Mouse (Mus musculus): ENCODE results near the gene Spty2d1. TPM values are rescaled to one million over a fixed set of nuclear protein-coding genes. Genes with fewer than 3 reads are reported as not detected.

Spty2d1 gene
- polyA plus RNA-seq, 1 experiment from 2014 or later: 12.3 TPM

DNA sequence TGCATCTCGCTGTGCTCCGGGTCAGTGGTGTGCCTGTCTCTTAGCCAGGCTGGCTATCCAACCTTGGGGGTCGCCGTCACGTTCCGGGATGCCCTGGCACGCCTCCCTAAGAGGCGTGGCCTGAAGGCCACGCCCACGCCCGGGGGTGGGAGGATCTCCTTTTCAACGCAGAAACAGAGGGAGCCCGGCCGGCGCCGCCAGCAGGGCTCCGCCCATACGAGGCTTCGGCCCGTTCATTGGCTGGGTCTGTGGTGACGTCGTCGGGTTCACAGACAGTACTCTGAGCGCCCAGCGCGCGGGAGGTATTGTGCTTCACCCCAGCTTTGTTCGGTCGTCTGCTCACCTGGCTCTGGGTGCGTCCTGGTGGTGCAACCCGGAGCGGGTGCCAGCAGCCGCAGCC lies 42.2 kb upstream of the Spty2d1 start, which contains the start of gene Tmem86a:
Gene Tmem86a, plus strand, starts transcription at position 236 of the 400 bp plus-strand sequence.
- H3K4me1 ChIP-seq (replicated peaks; ENCODE audit: control insufficient read depth, insufficient read depth, low read length): peaks cover 3% of the 10 kb centered on the region; the same call in 1 of the 2 replicates
- peak; percentile 99 for DNase-seq (ENCODE audit: low spot score)
- no peaks in the 10 kb centered on the region for H3K27me3 ChIP-seq (ENCODE audit: control insufficient read depth, insufficient read depth, low read length)
- H3K27ac ChIP-seq (ENCODE audit: low read depth, low read length): peak within 1 kb of the TSS; percentile 91
- ATAC-seq (ENCODE audit: low FRiP score): peak; percentile 99
- H3K9ac ChIP-seq (ENCODE audit: low read depth, low read length): peak within 1 kb of the TSS; percentile 87
- peak within 1 kb of the TSS; percentile 81 for H3K4me2 ChIP-seq (replicated peaks; ENCODE audit: low read depth, low read length)
- no peaks in the 10 kb centered on the region for H3K9me3 ChIP-seq (ENCODE audit: control insufficient read depth, low read length)
- peak within 1 kb of the TSS; percentile 86 for H3K4me3 ChIP-seq (ENCODE audit: low read depth, low read length)
- under 1% methylated on average over 33 of the region's 33 CpGs for WGBS
- no peaks in the 10 kb centered on the region for H3K36me3 ChIP-seq (ENCODE audit: control insufficient read depth, insufficient read depth, low read length)

GRCm38 (mm10) chr7:47042823-47043490 lies 34.7 kb upstream of the Spty2d1 start:
- ATAC-seq (ENCODE audit: low FRiP score) (no peak), DNase-seq (ENCODE audit: low spot score) (no peak)
- no peaks in the 10 kb centered on the region for H3K9me3 ChIP-seq (ENCODE audit: control insufficient read depth, low read length)
- no peaks in the 10 kb centered on the region for H3K36me3 ChIP-seq (ENCODE audit: control insufficient read depth, insufficient read depth, low read length)
- 0 out of 2 replicates have a peak overlapping the region, but pooled peaks have one; percentile 3 for H3K27ac ChIP-seq (ENCODE audit: low read depth, low read length)
- H3K4me2 ChIP-seq (replicated peaks; ENCODE audit: low read depth, low read length): no peak overlapping the region
- 46% methylated on average over 6 of the region's 6 CpGs for WGBS
- H3K4me1 ChIP-seq (replicated peaks; ENCODE audit: control insufficient read depth, insufficient read depth, low read length): no peaks in the 10 kb centered on the region
- no peak overlapping the region for H3K4me3 ChIP-seq (ENCODE audit: low read depth, low read length)
- no peak overlapping the region for H3K9ac ChIP-seq (ENCODE audit: low read depth, low read length)
- H3K27me3 ChIP-seq (ENCODE audit: control insufficient read depth, insufficient read depth, low read length): no peaks in the 10 kb centered on the region

DNA sequence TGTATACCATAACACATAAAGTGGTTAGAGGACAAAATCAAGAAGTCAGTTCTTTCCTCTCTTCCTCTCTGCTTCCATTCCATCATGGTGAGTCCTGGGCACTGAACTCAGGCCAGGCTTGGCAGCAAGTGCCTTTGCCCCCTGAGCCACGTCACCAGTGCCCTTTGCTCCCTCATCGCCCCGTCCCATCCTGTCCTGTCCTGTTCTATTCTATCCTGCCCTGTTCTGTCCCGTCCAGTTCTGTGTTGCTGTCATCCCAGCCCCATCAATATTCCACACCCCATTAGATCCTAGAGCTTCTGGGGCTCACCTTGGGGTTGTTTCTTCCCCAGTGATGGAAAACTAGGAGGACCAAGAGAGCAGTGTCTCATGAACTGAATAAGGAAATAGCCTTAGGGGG lies 33.9 kb upstream of the Spty2d1 start:
- no peaks in the 10 kb centered on the region for H3K27me3 ChIP-seq (ENCODE audit: control insufficient read depth, insufficient read depth, low read length)
- no peaks in the 10 kb centered on the region for H3K4me1 ChIP-seq (replicated peaks; ENCODE audit: control insufficient read depth, insufficient read depth, low read length)
- WGBS: 71% methylated on average over 4 of the region's 4 CpGs
- H3K27ac ChIP-seq (ENCODE audit: low read depth, low read length): no peak overlapping the region
- no peak for DNase-seq (ENCODE audit: low spot score)
- no peak overlapping the region for H3K4me3 ChIP-seq (ENCODE audit: low read depth, low read length)
- no peak for ATAC-seq (ENCODE audit: low FRiP score)
- H3K9ac ChIP-seq (ENCODE audit: low read depth, low read length): no peak overlapping the region
- no peak overlapping the region for H3K4me2 ChIP-seq (replicated peaks; ENCODE audit: low read depth, low read length)
- H3K36me3 ChIP-seq (ENCODE audit: control insufficient read depth, insufficient read depth, low read length): no peaks in the 10 kb centered on the region
- no peaks in the 10 kb centered on the region for H3K9me3 ChIP-seq (ENCODE audit: control insufficient read depth, low read length)

GRCm38 (mm10) chr7:47041706-47042105 lies 33.5 kb upstream of the Spty2d1 start:
- Histone ChIP-seq H3K9ac (ENCODE audit: low read depth, low read length) (no peak overlapping the region), H3K4me2 (replicated peaks; ENCODE audit: low read depth, low read length) (no peak overlapping the region), H3K36me3 (ENCODE audit: control insufficient read depth, insufficient read depth, low read length) (no peaks in the 10 kb centered on the region), H3K27ac (ENCODE audit: low read depth, low read length) (no peak overlapping the region), H3K9me3 (ENCODE audit: control insufficient read depth, low read length) (no peaks in the 10 kb centered on the region), H3K4me1 (replicated peaks; ENCODE audit: control insufficient read depth, insufficient read depth, low read length) (no peaks in the 10 kb centered on the region), H3K27me3 (ENCODE audit: control insufficient read depth, insufficient read depth, low read length) (no peaks in the 10 kb centered on the region), H3K4me3 (ENCODE audit: low read depth, low read length) (no peak overlapping the region)
- DNase-seq (ENCODE audit: low spot score): no peak
- WGBS: 84% methylated on average over 3 of the region's 3 CpGs
- ATAC-seq (ENCODE audit: low FRiP score): no peak

DNA sequence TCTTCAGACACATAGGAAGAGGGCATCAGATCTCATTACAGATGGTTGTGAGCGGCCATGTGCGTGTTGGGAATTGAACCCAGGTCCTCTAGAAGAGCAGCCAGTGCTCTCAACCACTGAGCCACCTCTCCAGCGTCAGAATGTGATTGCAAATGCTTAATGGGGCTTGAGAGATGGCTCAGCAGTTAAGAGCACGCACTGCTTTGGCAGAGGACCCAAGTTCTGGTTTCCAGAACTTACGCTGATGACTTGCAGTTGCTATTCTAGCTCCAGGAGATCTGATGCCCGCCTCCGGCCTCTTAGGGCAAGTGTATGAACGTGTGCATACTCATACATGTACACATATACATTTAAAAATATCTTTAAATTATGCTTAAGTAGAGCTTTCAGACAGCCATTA lies 27.2 kb upstream of the Spty2d1 start:
- H3K36me3 ChIP-seq (ENCODE audit: control insufficient read depth, insufficient read depth, low read length): no peaks in the 10 kb centered on the region
- no peak overlapping the region for H3K27ac ChIP-seq (ENCODE audit: low read depth, low read length)
- ATAC-seq (ENCODE audit: low FRiP score) (no peak), DNase-seq (ENCODE audit: low spot score) (no peak)
- H3K4me3 ChIP-seq (ENCODE audit: low read depth, low read length): no peak overlapping the region
- H3K9me3 ChIP-seq (ENCODE audit: control insufficient read depth, low read length): no peaks in the 10 kb centered on the region
- 83% methylated on average over 8 of the region's 8 CpGs for WGBS
- no peaks in the 10 kb centered on the region for H3K4me1 ChIP-seq (replicated peaks; ENCODE audit: control insufficient read depth, insufficient read depth, low read length)
- no peak overlapping the region for H3K4me2 ChIP-seq (replicated peaks; ENCODE audit: low read depth, low read length)
- no peak overlapping the region for H3K9ac ChIP-seq (ENCODE audit: low read depth, low read length)
- H3K27me3 ChIP-seq (ENCODE audit: control insufficient read depth, insufficient read depth, low read length): no peaks in the 10 kb centered on the region

DNA sequence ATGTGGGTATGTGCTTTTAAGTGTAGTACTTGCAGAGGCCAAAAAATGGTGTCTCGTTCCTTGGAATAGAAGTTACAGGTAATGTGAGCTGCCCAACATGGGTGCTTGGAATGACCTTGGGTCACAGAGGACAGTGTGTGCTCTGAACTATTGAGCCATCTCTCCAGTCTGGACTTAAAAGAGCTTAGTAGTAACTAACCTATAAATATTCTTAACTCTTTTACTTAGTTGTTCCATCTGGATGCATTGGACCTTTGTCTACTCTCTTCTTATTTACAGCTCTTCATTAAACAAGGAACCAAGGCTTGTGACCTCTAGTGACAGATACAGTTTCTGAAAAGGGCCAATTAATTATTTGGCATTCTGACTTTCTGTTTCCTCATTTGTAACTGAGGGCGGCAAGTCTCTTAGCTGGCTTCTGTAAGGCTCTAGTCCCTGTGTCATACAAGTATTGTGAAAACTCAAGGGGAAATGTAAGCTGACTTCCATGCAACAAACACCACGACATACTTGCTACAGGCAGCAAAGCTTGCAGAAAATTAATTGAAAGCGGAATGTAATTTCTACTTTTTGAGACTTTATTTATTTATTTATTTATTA lies 26.7 kb upstream of the Spty2d1 start:
- no peak for DNase-seq (ENCODE audit: low spot score)
- WGBS: 89% methylated on average over 4 of the region's 4 CpGs
- Histone ChIP-seq H3K9me3 (ENCODE audit: control insufficient read depth, low read length) (no peaks in the 10 kb centered on the region), H3K36me3 (ENCODE audit: control insufficient read depth, insufficient read depth, low read length) (no peaks in the 10 kb centered on the region), H3K4me2 (replicated peaks; ENCODE audit: low read depth, low read length) (no peak overlapping the region), H3K4me1 (replicated peaks; ENCODE audit: control insufficient read depth, insufficient read depth, low read length) (no peaks in the 10 kb centered on the region), H3K4me3 (ENCODE audit: low read depth, low read length) (no peak overlapping the region), H3K27me3 (ENCODE audit: control insufficient read depth, insufficient read depth, low read length) (no peaks in the 10 kb centered on the region), H3K27ac (ENCODE audit: low read depth, low read length) (no peak overlapping the region), H3K9ac (ENCODE audit: low read depth, low read length) (no peak overlapping the region)
- no peak for ATAC-seq (ENCODE audit: low FRiP score)

- ATAC-seq (ENCODE audit: low FRiP score) (no peak), DNase-seq (ENCODE audit: low spot score) (no peak)
- no peak overlapping the region for H3K4me3 ChIP-seq (ENCODE audit: low read depth, low read length)
- WGBS: 77% methylated on average over 4 of the region's 4 CpGs
- no peaks in the 10 kb centered on the region for H3K4me1 ChIP-seq (replicated peaks; ENCODE audit: control insufficient read depth, insufficient read depth, low read length)
- H3K9ac ChIP-seq (ENCODE audit: low read depth, low read length): no peak overlapping the region
- no peaks in the 10 kb centered on the region for H3K27me3 ChIP-seq (ENCODE audit: control insufficient read depth, insufficient read depth, low read length)
- no peak overlapping the region for H3K4me2 ChIP-seq (replicated peaks; ENCODE audit: low read depth, low read length)
- H3K36me3 ChIP-seq (ENCODE audit: control insufficient read depth, insufficient read depth, low read length): no peaks in the 10 kb centered on the region
- no peaks in the 10 kb centered on the region for H3K9me3 ChIP-seq (ENCODE audit: control insufficient read depth, low read length)
- no peak overlapping the region for H3K27ac ChIP-seq (ENCODE audit: low read depth, low read length)
These were observed 23.2 kb upstream of the Spty2d1 start for GRCm38 (mm10) chr7:47031371-47031770.

DNA sequence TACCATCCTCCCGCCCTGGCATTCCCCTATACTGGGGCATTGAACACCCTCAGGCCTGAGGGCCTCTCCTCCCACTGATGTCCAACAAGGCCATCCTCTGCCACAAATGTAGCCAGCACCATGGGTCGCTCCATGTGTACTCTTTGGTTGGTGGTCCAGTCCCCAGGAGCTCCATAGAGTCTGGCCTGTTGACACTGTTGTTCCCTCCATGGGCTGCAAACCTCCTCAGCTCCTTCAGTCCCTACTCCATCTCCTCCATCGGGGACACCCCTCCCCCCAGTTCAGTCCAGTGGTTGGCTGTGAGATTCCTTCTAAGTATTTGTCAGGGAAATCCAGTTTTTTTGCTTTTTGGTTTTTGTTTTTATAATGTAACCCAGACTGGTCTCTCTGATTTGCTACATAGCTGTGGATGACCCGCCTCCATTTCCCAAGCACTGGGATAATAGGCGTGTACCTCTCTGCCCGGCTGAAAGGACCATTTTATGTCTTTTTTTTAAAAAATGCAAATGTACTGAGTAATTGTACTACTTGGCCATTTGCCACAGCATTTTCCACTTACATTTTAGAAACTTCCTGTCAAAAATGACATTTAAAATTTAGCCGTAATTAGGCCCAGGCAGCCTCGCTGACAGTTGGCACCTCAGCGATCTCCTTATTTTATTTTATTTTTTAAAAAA lies 22.4 kb upstream of the Spty2d1 start:
- Histone ChIP-seq H3K27ac (ENCODE audit: low read depth, low read length) (no peak overlapping the region), H3K4me3 (ENCODE audit: low read depth, low read length) (no peak overlapping the region), H3K4me1 (replicated peaks; ENCODE audit: control insufficient read depth, insufficient read depth, low read length) (no peaks in the 10 kb centered on the region), H3K9me3 (ENCODE audit: control insufficient read depth, low read length) (no peaks in the 10 kb centered on the region), H3K36me3 (ENCODE audit: control insufficient read depth, insufficient read depth, low read length) (no peaks in the 10 kb centered on the region), H3K4me2 (replicated peaks; ENCODE audit: low read depth, low read length) (no peak overlapping the region), H3K27me3 (ENCODE audit: control insufficient read depth, insufficient read depth, low read length) (no peaks in the 10 kb centered on the region), H3K9ac (ENCODE audit: low read depth, low read length) (no peak overlapping the region)
- DNase-seq (ENCODE audit: low spot score) (no peak), ATAC-seq (ENCODE audit: low FRiP score) (no peak)
- 83% methylated on average over 9 of the region's 9 CpGs for WGBS

Measured in hindbrain, embryonic 11.5 days (tissue).